Mouse (Mus musculus) embryonic fibroblast, embryonic 13.5 days (primary cell): ENCODE measurements at regions not wholly inside any gene's neighbourhood (a gene's known extent, or its start where the extent isn't known, plus 50 kb on each side); places are given as distances from the start of the nearest gene placed in this dataset.

Source experiments
- CTCF ChIP-seq: IDR thresholded peaks from 2 replicates; pipeline ENCODE4 v1.5.1; 2011; ENCODE audit warnings: mild to moderate bottlenecking, control low read depth, low read length, moderate library complexity, borderline replicate concordance; ENCODE audit not compliant: insufficient read depth
- POLR2A ChIP-seq: IDR thresholded peaks from 2 replicates; pipeline ENCODE4 v1.6.1; 2011; ENCODE audit warnings: low read depth, mild to moderate bottlenecking, control low read depth, low read length, moderate library complexity

GRCm38 (mm10) chr7:72963908-72964307 is 411.4 kb upstream of the Rgma start:
- TF ChIP-seq POLR2A (no peak), CTCF (no peak)
